Mouse (Mus musculus) thymus, adult 2 months (tissue): Measurements from ENCODE around the gene Cstad. TPM values are rescaled to one million over a fixed set of nuclear protein-coding genes. Genes with fewer than 3 reads are reported as not detected.
A peak's percentile ranks its signal among the peaks of the same experiment; 100 is the strongest.

Experiments
- DNase-seq: peaks from one replicate; pipeline ENCODE4 v3.0.0; 2021
- H3K27ac ChIP-seq: fragments of 200-500 bp; 2 replicates; pipeline ENCODE4 v1.5.1; 2012; ENCODE audit warnings: low read length, control low read depth; ENCODE audit not compliant: control insufficient read depth, insufficient read depth
- H3K27me3 ChIP-seq: fragments of 200-500 bp; 2 replicates; pipeline ENCODE4 v1.6.1; 2012; ENCODE audit warnings: mild to moderate bottlenecking, low read length, moderate library complexity, mixed read lengths; ENCODE audit not compliant: control insufficient read depth, insufficient read depth
- H3K36me3 ChIP-seq: fragments of 200-500 bp; 2 replicates; pipeline ENCODE4 v1.6.1; 2012; ENCODE audit warnings: mild to moderate bottlenecking, low read length, moderate library complexity; ENCODE audit not compliant: control insufficient read depth, insufficient read depth
- H3K4me1 ChIP-seq: fragments of 200-500 bp; replicated peaks from 2 replicates; pipeline ENCODE4 v1.6.1; 2012; ENCODE audit warnings: low read length; ENCODE audit not compliant: control insufficient read depth, insufficient read depth
- H3K4me3 ChIP-seq: fragments of 200-500 bp; 2 replicates; pipeline ENCODE4 v1.5.1; 2012; ENCODE audit warnings: mild to moderate bottlenecking, low read length, control low read depth, moderate library complexity; ENCODE audit not compliant: control insufficient read depth, insufficient read depth
- CTCF ChIP-seq: fragments of 200-500 bp; IDR thresholded peaks from 2 replicates; pipeline ENCODE4 v1.5.1; 2012; ENCODE audit warnings: mild to moderate bottlenecking, control low read depth, low read length, moderate library complexity, borderline replicate concordance; ENCODE audit not compliant: control insufficient read depth, poor library complexity, insufficient read depth; ENCODE audit errors: extremely low read depth
- POLR2A ChIP-seq: fragments of 200-500 bp; IDR thresholded peaks from 2 replicates; pipeline ENCODE4 v1.6.1; 2012; ENCODE audit warnings: mild to moderate bottlenecking, low read length, control low read depth, moderate library complexity; ENCODE audit not compliant: control insufficient read depth, poor library complexity, insufficient read depth; ENCODE audit errors: extremely low read depth
- WGBS: fragments of 180-500 bp; shearing (Covaris S2); methylation state at CpG from one replicate; pipeline ENCODE4 v1.1.7; 2018; 5-methylcytosine and 5-hydroxymethylcytosine counted together
- polyA plus RNA-seq: library from polyadenylated mRNA; depleted of rRNA; stranded (reverse); fragments of >200 nt; gene quantifications from 2 replicates; pipeline ENCODE4 v1.2.3, GENCODE M21; 2012

Gene Cstad
- polyA plus RNA-seq, 1 experiment = 2.9 TPM

- no peaks in the 10 kb centered on the region for H3K36me3 ChIP-seq
- H3K4me3 ChIP-seq = peak overlapping the region; percentile 77; the same call in 1 of the 2 replicates
- peaks cover 29% of the 10 kb centered on the region for H3K4me1 ChIP-seq
- no peak for TF ChIP-seq CTCF
- no peak for TF ChIP-seq POLR2A
- no peaks in the 10 kb centered on the region for H3K27me3 ChIP-seq
- WGBS = 85% methylated on average over 6 of the region's 6 CpGs
- no peak for DNase-seq
- peak overlapping the region; percentile 95 for H3K27ac ChIP-seq
These were observed 30.5 kb downstream of the Cstad start for GRCm38 (mm10) chr2:30625296-30625826.

GRCm38 (mm10) chr2:30626058-30626675, 31.3 kb downstream of the Cstad start:
- peak overlapping the region; percentile 95 for H3K27ac ChIP-seq

GRCm38 (mm10) chr2:30627338-30627737, 32.5 kb downstream of the Cstad start:
- no peaks in the 10 kb centered on the region for H3K36me3 ChIP-seq
- H3K4me1 ChIP-seq = peaks cover 24% of the 10 kb centered on the region
- DNase-seq = no peak
- H3K27me3 ChIP-seq = no peaks in the 10 kb centered on the region
- WGBS = 97% methylated on average over 3 of the region's 3 CpGs
- H3K4me3 ChIP-seq = no peak overlapping the region
- no peak overlapping the region for H3K27ac ChIP-seq
- TF ChIP-seq CTCF (no peak), POLR2A (no peak)

More at GRCm38 (mm10) chr2:30626058-30626675, 31.3 kb downstream of the Cstad start:
- peak overlapping the region; percentile 77 for H3K4me3 ChIP-seq
- no peaks in the 10 kb centered on the region for H3K27me3 ChIP-seq
- TF ChIP-seq POLR2A (no peak), CTCF (no peak)
- DNase-seq = peak; percentile 39
- peaks cover 29% of the 10 kb centered on the region for H3K4me1 ChIP-seq
- 19% methylated on average over 17 of the region's 17 CpGs for WGBS
- no peaks in the 10 kb centered on the region for H3K36me3 ChIP-seq

GRCm38 (mm10) chr2:30628374-30628773, 33.5 kb downstream of the Cstad start:
- Histone ChIP-seq H3K4me1 (peaks cover 22% of the 10 kb centered on the region), H3K4me3 (no peak overlapping the region), H3K27ac (no peak overlapping the region), H3K36me3 (no peaks in the 10 kb centered on the region), H3K27me3 (no peaks in the 10 kb centered on the region)
- TF ChIP-seq CTCF = no peak
- no peak for TF ChIP-seq POLR2A
- no peak for DNase-seq
- WGBS = 94% methylated on average over 17 of the region's 17 CpGs

- H3K4me1 ChIP-seq = peaks cover 18% of the 10 kb centered on the region
- 75% methylated on average over 14 of the region's 14 CpGs for WGBS
- no peaks in the 10 kb centered on the region for H3K36me3 ChIP-seq
- H3K27me3 ChIP-seq = no peaks in the 10 kb centered on the region
- no peak overlapping the region for H3K27ac ChIP-seq
- no peak for DNase-seq
- TF ChIP-seq CTCF = no peak
- H3K4me3 ChIP-seq = no peak overlapping the region
These were observed 34.4 kb downstream of the Cstad start for GRCm38 (mm10) chr2:30629038-30629761.

- no peaks in the 10 kb centered on the region for H3K27me3 ChIP-seq
- WGBS = 99% methylated on average over 4 of the region's 4 CpGs
- no peaks in the 10 kb centered on the region for H3K36me3 ChIP-seq
- TF ChIP-seq CTCF = no peak
- TF ChIP-seq POLR2A = no peak
- no peak for DNase-seq
- H3K4me1 ChIP-seq = peaks cover 18% of the 10 kb centered on the region
- no peak overlapping the region for H3K4me3 ChIP-seq
- H3K27ac ChIP-seq = no peak overlapping the region
These were observed 35.0 kb downstream of the Cstad start for GRCm38 (mm10) chr2:30629860-30630259.
